Mouse (Mus musculus) adipocyte (in vitro differentiated cells): ENCODE measurements around the gene Gstp3.

Experiments
- DNase-seq: peaks from one replicate; pipeline ENCODE4 v3.0.0-alpha.2; 2016; ENCODE audit warnings: low spot score

The Gstp3 gene

DNA sequence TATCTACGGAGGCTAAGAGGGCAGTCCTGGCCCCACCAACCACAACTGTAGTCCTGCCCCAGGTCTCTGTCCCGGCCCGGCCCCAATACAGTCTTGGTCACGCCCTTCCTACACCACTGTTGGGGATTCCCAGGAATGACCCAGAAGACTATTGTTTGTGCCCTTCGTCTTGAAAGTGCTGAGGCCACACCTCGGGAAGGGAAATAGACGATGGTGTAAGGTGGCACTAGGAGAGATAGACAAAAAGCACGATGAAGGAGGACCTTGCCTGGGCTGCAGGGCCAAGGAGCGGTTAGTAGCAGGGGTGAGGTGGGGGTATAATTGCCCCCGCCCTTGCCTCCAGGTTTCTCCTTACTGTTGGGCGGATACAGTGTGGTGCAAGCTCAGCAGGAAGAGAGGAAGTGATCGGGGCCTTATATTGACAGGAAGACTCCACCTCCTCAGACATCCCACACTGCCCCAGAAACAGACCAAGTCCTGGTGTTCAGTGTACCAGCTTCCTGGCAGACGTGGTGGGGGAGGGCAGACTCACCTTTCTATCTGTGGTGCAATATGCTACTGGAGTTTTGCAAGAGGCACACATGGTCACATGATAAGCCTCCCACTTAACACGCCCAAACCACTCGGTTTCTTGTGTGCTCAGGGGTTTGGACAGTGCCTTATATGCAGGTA is at the start of gene Gstp3:
TSS of gene Gstp3 (minus strand) at position 501 of the 672 bp plus-strand sequence.
- no peak for DNase-seq

DNA sequence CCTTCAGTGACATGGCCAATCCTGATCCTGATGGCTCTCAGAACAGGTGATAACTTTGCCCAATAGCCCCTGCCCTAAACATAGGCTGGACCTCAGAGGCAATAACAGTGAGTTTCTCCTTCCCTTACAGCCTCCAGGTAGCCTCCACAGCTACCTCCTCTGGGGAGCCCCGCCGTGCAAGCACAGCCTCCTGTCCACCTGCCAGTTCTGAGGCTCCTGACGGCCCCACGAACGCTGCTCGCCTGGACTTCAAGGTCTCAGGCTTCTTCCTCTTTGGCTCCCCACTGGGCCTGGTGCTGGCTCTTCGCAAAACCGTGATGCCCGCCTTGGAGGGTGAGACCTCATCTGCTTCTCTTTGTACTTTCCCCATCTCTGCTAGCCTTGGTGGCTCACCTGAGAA is 49.2 kb upstream of the Gstp3 start:
- DNase-seq, result no peak

DNA sequence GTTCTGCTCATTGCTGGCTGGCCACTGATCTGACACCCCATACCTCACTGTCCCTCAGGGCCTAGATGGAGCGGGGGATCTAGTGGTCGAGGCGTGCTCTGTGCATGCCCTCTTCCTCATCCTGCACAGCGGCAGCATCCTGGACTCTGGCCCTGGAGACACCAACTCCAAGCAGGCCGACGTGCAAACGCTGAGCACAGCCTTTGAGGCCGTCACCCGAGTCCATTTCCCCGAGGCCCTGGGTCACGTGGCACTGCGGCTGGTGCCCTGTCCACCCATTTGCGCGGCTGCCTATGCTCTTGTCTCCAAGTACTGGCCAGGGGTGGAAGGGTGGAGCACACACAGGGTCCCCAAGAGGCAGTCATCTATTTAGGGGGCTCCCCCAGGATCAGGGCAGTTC is 47.3 kb upstream of the Gstp3 start:
- no peak for DNase-seq

DNA sequence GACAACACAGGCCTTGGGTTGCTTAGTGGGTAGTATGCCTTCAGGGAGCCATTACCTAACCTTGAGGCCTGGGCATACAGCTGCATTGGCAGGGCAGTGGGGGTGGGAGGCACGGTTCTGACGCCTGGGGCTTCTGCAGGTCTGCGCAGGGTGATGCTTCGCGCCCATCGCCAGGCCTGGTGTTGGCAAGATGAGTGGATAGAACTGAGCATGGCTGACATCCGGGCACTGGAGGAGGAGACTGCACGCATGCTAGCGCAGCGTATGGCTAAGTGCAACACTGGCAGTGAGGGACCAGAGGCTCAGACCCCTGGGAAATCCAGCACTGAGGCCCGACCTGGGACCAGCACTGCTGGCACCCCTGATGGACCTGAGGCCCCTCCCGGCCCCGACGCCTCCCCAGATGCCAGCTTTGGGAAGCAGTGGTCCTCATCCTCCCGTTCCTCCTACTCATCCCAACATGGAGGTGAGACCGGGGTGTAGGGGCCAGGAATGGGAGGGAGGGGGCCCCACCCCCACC is 45.4 kb upstream of the Gstp3 start:
- DNase-seq, result no peak

DNA sequence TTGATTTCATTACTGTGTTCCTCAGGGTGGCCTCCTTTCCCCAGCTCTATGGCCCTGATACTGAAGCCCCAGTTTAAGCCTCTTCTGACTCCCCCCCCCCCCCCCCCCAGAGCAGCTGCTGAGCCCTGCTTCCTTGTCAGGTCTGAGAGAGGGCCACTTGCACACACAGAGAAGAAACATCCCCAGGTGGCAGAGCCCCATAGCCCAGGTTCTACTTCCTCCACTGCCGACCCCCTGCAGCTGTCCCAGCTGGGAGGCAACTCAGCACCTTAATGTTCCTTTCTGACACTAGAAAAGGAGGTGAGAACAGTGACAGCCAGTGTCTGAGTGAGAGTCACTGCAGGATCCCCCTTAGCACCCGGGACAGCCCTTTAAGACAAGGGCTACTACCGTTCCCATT is 44.4 kb upstream of the Gstp3 start:
- DNase-seq, result no peak

DNA sequence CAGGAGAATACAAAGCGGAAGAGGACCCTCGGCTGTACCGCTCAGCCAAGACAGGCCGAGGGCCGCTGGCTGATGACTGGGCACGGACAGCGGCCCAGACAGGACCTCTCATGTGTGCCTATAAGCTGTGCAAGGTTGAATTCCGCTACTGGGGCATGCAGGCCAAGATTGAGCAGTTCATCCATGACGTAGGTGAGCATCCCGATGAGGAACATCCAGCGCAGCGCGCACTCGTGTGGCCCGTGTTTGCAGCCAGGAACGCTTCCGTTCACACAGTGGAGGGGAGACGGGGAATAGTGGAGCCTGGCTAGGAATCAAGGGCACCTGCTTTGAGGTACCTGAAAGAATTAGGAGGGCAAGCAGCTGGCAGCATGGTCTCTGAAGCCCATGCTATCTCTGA is 43.9 kb upstream of the Gstp3 start:
- no peak for DNase-seq

DNA sequence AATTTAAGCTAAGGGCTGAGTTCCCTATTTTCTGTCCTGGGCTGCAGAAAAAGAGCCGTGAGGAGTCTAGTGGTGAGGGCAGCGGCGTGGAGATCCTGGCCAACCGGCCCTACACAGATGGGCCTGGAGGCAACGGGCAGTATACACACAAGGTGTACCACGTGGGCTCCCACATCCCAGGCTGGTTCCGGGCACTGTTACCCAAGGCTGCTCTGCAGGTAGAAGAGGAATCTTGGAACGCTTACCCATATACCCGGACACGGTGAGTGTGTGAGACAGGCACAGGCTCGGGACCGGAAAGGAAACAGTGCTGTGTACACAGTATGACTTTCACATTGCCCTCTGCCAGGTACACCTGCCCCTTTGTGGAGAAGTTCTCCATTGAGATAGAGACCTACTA is 43.3 kb upstream of the Gstp3 start:
- no peak for DNase-seq

DNA sequence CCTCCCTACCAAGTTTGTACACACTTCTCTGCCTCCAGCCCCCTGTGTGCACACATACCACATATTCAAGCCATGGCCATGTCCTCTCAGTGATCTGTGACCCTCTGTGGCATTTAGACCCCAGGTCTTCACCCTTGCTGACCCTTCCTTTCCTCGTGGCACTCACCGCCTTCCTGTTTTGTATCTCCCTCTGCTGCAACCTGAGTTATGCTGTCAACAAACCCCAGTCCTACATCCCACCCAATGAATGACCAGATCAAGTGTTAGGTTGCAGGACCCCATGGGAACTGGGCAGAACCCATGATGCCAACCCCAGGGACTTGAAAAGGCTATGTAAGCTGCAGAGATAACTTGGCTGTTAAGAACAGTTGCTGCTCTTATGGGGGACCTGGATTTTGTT is 42.7 kb upstream of the Gstp3 start:
- DNase-seq, result no peak

DNA sequence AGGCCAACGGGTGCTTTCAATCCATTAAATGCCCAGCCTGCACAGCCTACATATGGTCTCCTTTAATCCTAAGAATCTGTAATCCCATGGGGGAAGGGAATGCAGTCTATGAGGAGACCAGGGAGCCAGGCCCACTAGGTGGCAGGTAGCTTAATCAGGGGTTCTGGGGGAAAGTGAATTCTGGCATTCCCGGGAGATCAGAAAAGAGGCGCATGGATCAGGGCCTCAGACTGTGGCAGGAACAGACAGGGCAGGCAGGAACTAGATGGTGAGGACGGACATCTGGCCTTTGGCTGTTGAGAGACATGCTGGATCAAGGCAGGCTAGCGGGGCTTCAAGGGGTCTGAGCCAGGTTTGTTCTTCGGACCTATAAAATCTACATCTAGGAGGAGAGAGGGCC is 42.1 kb upstream of the Gstp3 start:
- DNase-seq, result no peak

DNA sequence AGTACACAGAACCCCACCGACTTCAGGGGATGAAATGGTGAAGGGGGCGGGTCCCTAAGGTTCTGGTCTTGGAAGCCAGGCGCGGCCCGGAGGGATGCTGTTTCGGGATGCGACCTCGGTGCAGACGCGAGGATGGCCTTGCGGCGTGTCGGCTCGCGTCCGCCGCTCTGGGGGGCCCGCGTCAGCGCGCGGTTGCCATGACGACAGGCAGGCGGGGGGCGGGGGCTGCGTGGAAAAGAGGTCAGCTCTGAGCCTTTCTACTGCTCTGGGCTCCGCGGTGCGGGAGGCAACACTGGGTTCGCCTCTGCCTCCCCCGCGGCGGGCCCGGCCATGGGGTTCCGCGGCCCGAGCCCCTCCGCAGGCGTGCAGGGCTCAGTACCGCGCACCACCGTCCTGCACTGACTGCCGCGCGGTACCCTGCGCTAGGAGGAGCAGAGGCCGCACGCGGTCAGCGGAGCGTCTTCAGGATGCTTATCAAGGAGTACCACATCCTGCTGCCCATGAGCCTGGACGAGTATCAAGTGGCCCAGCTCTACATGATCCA is 41.4 kb upstream of the Gstp3 start:
- no peak for DNase-seq

DNA sequence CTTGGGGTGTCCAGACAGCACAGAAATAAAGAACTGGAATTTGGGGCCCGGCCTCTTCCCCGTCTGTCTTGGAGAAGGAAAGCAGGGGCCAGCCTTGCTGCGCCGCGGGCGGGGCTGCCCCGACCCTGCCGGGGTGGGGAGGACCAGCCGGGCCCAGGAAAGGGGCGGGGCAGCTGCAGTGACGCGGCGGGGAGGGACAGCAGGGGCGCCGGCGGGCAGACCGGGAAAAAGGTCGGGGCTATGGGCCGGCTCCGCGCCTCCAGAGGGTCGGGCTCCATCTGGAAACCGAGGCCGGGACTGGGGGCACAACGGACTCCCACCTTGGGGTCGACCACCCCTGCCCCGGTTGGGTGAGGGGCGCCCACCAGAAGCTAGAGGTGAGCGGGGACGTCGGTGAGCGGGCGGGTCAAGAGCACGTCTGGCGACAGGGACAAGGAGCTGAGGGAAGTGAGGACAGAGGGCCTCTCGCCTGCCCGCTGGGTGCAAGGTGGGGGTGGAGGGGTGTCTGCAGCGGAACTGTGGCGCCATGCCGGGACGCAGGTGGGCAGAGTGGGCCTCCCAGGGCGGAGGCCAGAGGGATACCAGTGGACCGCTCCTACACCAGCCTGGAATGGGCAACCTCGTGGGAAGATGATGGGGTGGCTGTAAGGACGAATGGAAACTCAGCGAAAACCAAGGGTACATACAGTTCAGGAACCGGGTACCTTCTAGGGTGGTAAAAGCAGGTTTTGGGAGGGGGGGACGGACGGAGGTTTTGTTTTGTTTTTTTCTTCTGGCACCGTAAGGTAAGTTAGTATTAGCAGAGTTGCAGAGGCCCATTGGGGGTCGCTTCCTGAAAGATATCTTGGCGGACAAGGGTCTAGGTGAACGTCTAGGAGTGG is 40.7 kb upstream of the Gstp3 start, which contains the start of gene Pitpnm1:
TSS of gene Pitpnm1 (plus strand) at position 162 of the 881 bp plus-strand sequence.
- DNase-seq, result peak; percentile 74

DNA sequence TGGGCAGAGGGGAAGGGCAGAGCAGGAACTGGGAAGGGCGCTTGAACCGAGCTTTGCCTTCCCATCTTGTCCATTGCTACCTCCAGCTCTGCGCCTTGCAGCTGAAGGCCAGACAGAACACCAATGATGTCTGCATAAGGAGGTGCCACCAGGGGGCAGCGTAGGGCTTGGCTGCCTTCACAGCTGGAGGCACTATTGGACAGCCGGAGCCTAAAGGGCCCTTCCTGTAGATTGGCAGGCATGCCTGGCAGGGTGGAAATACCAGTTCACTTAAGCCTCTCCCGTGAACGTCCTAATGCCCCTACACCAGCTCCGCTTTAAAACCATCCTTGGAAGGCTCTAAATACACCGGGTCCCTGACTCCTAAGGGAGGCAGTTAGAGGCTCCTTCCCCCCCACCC is 39.7 kb upstream of the Gstp3 start:
- DNase-seq, result peak; percentile 98

DNA sequence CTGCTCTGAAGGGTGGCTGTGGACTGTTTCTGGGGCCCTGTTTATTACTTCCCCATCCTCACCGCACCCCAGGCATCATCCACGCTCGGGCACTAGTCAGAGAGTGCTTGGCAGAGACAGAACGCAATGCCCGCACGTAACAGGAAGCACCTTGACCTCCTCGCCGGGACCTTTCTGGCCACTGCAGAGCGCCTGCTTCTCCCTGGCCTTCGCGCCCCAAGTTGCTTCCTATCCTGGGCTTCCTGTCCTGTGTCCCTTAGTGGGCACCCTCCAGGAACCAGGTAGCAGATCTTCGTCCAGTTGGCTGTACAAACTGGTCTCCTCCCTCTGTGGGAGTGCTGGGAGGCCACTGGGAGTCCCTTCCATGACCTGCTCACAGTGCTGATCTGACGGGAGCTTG is 39.1 kb upstream of the Gstp3 start:
- DNase-seq, result no peak

DNA sequence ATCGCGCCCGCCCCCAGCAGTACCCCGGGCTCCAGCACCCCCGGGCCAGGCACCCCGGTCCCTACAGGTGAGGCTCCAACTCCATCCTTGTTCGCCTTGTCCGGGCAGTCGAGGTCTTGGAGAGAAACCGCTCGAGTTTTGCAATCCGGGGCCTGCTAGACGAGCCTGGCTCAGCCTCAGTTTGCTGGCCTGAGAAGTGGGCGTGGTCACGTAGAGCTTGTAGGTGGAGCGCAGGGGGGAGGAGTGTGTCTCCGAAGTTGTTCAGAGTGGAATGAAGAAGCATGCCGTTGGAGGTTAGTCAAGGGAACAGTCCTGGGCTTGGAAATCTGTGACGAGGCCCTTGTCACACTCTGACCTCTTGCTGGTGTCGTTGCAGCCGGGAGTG is 38.1 kb upstream of the Gstp3 start:
- DNase-seq, result peak; percentile 96

DNA sequence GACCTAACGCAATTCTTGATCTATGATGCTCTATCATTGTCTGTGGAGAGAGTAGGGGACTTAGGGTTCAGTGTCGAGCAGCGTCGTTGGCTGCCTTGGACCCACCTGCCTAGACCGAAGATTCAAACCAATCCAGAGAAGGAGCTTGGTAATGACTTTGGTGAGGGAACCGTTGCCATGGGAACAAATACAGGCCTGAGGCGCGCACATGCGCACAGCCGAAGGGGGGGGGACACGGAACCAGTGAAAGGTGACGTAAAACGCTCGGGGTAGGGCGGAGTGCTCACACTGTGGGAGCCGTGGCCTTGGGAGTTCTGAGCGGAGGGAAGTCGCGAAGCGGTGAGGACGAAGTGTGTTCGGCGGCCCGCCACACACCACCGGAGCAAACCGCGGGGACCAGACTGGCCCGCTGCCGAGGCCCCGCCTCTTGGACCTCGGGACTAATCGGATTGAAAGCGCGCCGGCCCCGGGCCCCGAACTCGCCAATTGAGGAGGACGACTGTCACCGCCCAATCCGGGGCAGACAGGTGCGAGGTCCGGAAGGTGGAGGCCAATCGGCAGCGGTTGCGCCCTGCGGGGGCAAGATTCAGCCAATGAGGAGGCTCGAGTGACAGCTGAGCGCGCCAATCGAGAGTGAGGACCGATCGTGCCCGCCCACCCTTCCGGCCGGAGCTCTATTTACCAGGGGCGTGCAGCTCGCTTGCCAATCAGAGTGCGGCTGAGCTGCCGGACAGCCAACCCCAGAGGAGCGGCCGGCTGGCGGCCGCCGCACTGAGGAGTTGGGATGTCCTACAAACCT is 37.5 kb upstream of the Gstp3 start, which contains the start of gene Cdk2ap2:
TSS of gene Cdk2ap2 (plus strand) at position 541 of the 799 bp plus-strand sequence.
- peak; percentile 99 for DNase-seq

DNA sequence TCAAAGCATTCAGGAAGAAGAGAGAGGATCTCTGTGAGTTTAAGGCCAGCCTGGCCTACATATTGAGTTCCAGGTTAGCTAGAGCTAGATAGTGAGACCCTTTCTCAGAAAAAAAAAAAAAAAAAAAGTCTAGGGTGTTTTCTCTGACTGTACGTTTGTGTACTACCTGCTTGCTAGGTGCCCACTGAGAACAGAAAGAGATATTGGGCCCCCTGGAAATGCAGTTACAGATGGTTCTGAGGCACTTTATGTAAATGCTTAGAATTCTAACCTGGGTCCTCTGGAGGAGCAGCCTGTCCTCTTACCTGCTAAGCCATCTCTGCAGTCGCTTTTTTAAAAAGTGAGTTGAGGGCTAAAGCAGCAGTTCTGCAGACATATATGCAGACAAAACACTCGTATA is 36.4 kb upstream of the Gstp3 start:
- no peak for DNase-seq

DNA sequence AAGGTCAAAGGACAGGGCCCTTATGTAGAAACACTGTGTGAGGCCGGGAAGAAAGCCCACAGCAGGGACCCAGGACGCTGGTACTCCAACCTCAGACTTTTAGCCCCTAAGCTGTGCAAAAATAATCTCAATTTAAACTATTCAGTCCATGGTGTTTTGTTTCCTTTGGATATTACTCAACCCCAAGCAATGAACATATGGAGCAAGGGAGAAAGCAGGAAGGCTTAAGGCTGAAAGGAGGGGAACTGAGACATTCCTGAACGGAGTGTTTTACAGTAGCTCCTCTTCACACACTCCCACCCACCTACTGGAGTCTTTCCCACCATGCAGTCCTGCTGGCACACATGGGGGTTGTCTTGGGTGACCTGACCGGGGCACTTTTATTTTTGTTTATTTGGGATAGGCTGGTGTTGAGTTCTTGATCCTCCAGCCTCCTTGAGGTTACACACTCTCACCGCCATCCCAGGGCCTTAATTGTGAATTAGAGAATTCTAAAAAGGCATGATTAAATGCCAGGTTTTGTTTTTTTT is 35.5 kb upstream of the Gstp3 start:
- DNase-seq, result peak; percentile 37

DNA sequence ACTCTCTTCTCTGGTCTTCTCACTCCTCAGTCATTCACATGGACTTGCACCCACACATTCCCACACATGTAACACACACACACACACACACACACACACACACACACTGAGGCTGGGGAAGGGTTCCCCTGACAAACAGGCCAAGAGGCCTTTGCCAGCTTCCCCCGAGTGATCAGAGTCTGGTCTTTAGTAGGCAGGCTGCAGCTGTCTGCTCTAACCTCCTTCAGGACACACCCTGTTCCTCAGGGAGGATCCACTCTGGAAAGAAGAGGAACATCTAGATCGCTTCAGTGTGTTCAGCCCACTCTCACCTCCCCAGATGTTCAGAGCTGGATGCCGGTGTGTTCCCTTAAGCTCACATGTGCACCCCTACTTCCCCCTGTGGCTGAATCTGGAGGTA is 35.0 kb upstream of the Gstp3 start:
- DNase-seq, result peak; percentile 35

DNA sequence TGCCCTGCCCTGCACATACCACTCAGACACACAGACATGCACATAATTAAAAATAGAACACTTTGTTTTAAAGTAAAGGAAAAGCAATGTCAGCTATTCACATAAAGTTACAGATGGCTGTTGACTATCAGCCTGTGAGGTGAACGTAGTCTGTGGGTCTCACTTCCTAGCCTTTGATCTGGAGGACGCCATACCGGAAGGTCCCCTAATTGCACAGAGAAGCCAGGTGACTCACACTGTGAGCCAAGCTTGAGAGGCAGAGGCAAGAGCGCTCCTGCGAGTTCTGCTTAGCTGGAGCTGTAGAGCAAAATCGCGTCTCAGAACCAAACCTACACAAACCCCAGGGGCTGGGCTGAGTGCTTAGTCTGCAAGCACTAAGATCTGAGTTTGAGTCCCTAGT is 34.4 kb upstream of the Gstp3 start:
- DNase-seq, result no peak

DNA sequence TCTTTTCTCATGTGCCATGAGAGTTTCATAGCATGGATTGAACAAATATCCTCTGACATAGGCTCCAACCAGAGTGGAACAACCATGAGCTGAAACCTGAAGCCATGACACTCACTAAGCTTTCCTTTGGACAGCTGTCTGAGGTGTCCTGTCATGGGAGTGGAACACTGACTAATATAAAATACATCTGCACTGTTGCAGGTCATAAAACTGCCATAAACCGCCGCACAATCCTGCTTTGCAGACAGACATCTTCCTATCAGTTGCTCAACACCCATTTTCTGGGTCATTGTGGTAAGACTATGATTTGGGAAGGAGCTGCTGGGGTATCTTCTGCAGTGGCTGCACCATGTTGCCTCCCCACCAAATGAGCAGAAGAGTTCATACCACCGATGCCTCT is 33.4 kb upstream of the Gstp3 start:
- DNase-seq, result no peak

DNA sequence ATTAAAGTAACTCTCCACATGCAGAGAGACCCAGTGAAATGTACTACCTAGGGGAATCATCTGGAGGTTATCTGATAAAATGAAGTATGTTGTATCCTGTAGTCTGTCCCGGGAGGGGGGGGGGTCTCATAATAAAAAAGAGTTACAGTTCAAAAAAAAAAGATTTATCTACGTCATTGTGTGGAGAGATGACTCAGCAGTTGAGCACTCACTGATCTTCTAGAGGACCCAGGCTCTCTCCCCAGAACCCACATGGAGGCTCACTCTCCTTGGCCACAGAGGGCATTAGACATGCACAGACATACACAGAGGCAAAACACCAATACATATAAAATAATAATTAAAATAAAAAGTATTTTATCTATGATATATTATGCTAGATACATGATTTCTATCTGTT is 32.0 kb upstream of the Gstp3 start:
- DNase-seq, result no peak

DNA sequence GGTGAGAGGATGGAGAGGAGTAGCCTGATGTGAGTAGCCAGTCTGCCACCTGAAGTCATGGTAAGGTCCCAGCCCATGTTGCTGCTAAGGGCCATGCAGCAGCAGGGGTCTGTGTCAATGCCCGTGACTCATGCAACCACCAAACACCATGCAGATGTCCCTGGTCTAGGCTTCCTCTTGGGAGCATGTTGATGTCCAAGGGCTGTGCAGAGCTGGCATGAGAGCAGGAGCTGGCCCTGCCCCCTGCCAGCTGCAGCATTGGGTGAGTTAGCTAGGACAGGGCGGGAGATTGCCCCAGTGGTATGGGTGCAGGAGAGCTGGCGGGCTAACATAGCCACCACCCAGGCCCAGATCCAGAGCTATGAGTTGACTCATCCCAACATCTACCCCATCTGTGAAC is 31.1 kb upstream of the Gstp3 start:
- no peak for DNase-seq
